Mouse (Mus musculus) midbrain, postnatal 0 days (tissue): ENCODE data around the gene Psmd9. TPM values are rescaled to one million over a fixed set of nuclear protein-coding genes. Genes with fewer than 3 reads are reported as not detected.
A peak's percentile ranks its signal among the peaks of the same experiment; 100 is the strongest.

Experiments
- ATAC-seq: fragments of 200-750 bp; cut with Nextera tagmentation; 2 replicates; pipeline ENCODE4 v1.8.0; 2017; ENCODE audit warnings: moderate number of reproducible peaks, mild to moderate bottlenecking, moderate TSS enrichment, moderate library complexity; ENCODE audit not compliant: low FRiP score
- DNase-seq: peaks from one replicate; pipeline ENCODE4 v3.0.0-alpha.2; 2015; ENCODE audit warnings: low spot score
- H3K27ac ChIP-seq: fragments of 300-500 bp; sonication (generic); 2 replicates; pipeline ENCODE4 v1.5.1; 2014; ENCODE audit warnings: low read depth, mild to moderate bottlenecking, low read length, mixed read lengths
- H3K27me3 ChIP-seq: fragments of 300-500 bp; sonication (generic); 2 replicates; pipeline ENCODE4 v1.6.1; 2014; ENCODE audit warnings: low read length, control low read depth, mixed read lengths; ENCODE audit not compliant: insufficient read depth
- H3K36me3 ChIP-seq: fragments of 300-500 bp; sonication (generic); 2 replicates; pipeline ENCODE4 v1.6.1; 2014; ENCODE audit warnings: low read length, control low read depth, mixed read lengths; ENCODE audit not compliant: insufficient read depth
- H3K4me1 ChIP-seq: fragments of 300-500 bp; sonication (generic); 2 replicates; pipeline ENCODE4 v1.6.1; 2014; ENCODE audit warnings: mild to moderate bottlenecking, control low read depth, antibody characterized with exemption, low read length, mixed read lengths; ENCODE audit not compliant: insufficient read depth
- H3K4me2 ChIP-seq: fragments of 300-500 bp; sonication (generic); 2 replicates; pipeline ENCODE4 v1.6.1; 2014; ENCODE audit warnings: low read depth, mild to moderate bottlenecking, low read length, mixed read lengths; ENCODE audit not compliant: poor library complexity, severe bottlenecking
- H3K4me3 ChIP-seq: fragments of 300-500 bp; sonication (generic); 2 replicates; pipeline ENCODE4 v1.5.1; 2014; ENCODE audit warnings: low read depth, mild to moderate bottlenecking, low read length, moderate library complexity
- H3K9ac ChIP-seq: fragments of 300-500 bp; sonication (generic); replicated peaks from 2 replicates; pipeline ENCODE4 v1.6.1; 2014; ENCODE audit warnings: mild to moderate bottlenecking, low read length, moderate library complexity, mixed read lengths; ENCODE audit not compliant: poor library complexity, severe bottlenecking
- H3K9me3 ChIP-seq: fragments of 300-500 bp; sonication (generic); 2 replicates; pipeline ENCODE4 v1.6.1; 2016; ENCODE audit warnings: low read length, control low read depth
- CTCF ChIP-seq: IDR thresholded peaks from 2 replicates; pipeline ENCODE4 v1.5.1; 2016; ENCODE audit warnings: antibody characterized with exemption, mild to moderate bottlenecking
- WGBS: fragments of 180-500 bp; shearing (Covaris S2); extraction: QIAGEN DNeasy Blood & Tissue Kit; methylation state at CpG from one replicate; pipeline ENCODE4 v1.1.7; 2014; 5-methylcytosine and 5-hydroxymethylcytosine counted together
- polyA plus RNA-seq: library from polyadenylated mRNA; unstranded; fragments of >200 nt; fragmentation: Nextera tagmentation; extraction: Ambion mirVana; gene quantifications from 2 replicates; pipeline ENCODE4 v1.2.1, GENCODE M21; 2015
- total RNA-seq: library from RNA; depleted of rRNA; stranded (reverse); fragments of >200 nt; gene quantifications from 2 replicates; pipeline ENCODE4 v1.2.3, GENCODE M21; 2014

Gene Psmd9
- total and polyA plus RNA-seq, 2 experiments from 2014 or later: 26.5 to 81.8 TPM

GRCm38 (mm10) chr5:123148073-123148722, 21.0 kb upstream of the Psmd9 start:
- Histone ChIP-seq H3K36me3 (peaks cover 53% of the 10 kb centered on the region), H3K9ac (no peak overlapping the region), H3K27ac (no peak overlapping the region), H3K4me2 (no peak overlapping the region), H3K27me3 (no peaks in the 10 kb centered on the region), H3K4me1 (peaks cover 30% of the 10 kb centered on the region), H3K4me3 (no peak overlapping the region), H3K9me3 (no peaks in the 10 kb centered on the region)
- no peak for TF ChIP-seq CTCF
- WGBS: 79% methylated on average over 25 of the region's 25 CpGs
- DNase-seq: no peak
- no peak for ATAC-seq

GRCm38 (mm10) chr5:123149451-123150400, 19.5 kb upstream of the Psmd9 start:
- 0 out of 2 replicates have a peak overlapping the region, but pooled peaks have one; percentile 18 for H3K27ac ChIP-seq
- peak; percentile 90 for DNase-seq
- TF ChIP-seq CTCF: peak; percentile 93
- peaks cover 22% of the 10 kb centered on the region for H3K4me1 ChIP-seq
- 9% methylated on average over 19 of the region's 19 CpGs for WGBS
- H3K27me3 ChIP-seq: no peaks in the 10 kb centered on the region
- peak overlapping the region; percentile 54 for H3K9ac ChIP-seq
- peak overlapping the region; percentile 37 for H3K4me3 ChIP-seq
- peak; percentile 82 for ATAC-seq
- peak overlapping the region; percentile 71 for H3K4me2 ChIP-seq
- H3K36me3 ChIP-seq: peaks cover 58% of the 10 kb centered on the region
- no peaks in the 10 kb centered on the region for H3K9me3 ChIP-seq

- no peak for TF ChIP-seq CTCF
- Histone ChIP-seq H3K9ac (peak overlapping the region; percentile 54), H3K27me3 (no peaks in the 10 kb centered on the region), H3K9me3 (no peaks in the 10 kb centered on the region), H3K36me3 (peaks cover 57% of the 10 kb centered on the region), H3K4me1 (peaks cover 16% of the 10 kb centered on the region), H3K4me2 (peak overlapping the region; percentile 71), H3K4me3 (peak overlapping the region; percentile 37), H3K27ac (no peak overlapping the region)
- ATAC-seq (no peak), DNase-seq (no peak)
- 38% methylated on average over 7 of the region's 7 CpGs for WGBS
Observed at GRCm38 (mm10) chr5:123150641-123151040, 18.6 kb upstream of the Psmd9 start.

- Histone ChIP-seq H3K4me2 (peak overlapping the region; percentile 71), H3K9ac (peak overlapping the region; percentile 54), H3K36me3 (peaks cover 56% of the 10 kb centered on the region), H3K4me3 (peak overlapping the region; percentile 37; the same call in 1 of the 2 replicates), H3K9me3 (no peaks in the 10 kb centered on the region), H3K4me1 (peaks cover 16% of the 10 kb centered on the region), H3K27me3 (no peaks in the 10 kb centered on the region), H3K27ac (no peak overlapping the region)
- ATAC-seq (no peak), DNase-seq (peak; percentile 80)
- WGBS: 39% methylated on average over 7 of the region's 7 CpGs
- no peak for TF ChIP-seq CTCF
Observed at GRCm38 (mm10) chr5:123151077-123151476, 18.1 kb upstream of the Psmd9 start.

GRCm38 (mm10) chr5:123151707-123152362, 17.4 kb upstream of the Psmd9 start:
- Histone ChIP-seq H3K9ac (no peak overlapping the region), H3K4me1 (peaks cover 16% of the 10 kb centered on the region), H3K9me3 (no peaks in the 10 kb centered on the region), H3K4me2 (no peak overlapping the region), H3K4me3 (no peak overlapping the region), H3K36me3 (peaks cover 53% of the 10 kb centered on the region), H3K27me3 (no peaks in the 10 kb centered on the region), H3K27ac (no peak overlapping the region)
- no peak for TF ChIP-seq CTCF
- no peak for DNase-seq
- WGBS: 92% methylated on average over 19 of the region's 19 CpGs
- ATAC-seq: no peak
